Mouse (Mus musculus): Measurements from ENCODE around the gene Araf. TPM values are rescaled to one million over a fixed set of nuclear protein-coding genes. Genes with fewer than 3 reads are reported as not detected.
"Not testable (repeated sequence)": the region's sequence is repeated elsewhere in the genome, so short reads cannot be mapped to it uniquely, and the experiment has no call there.

Araf gene
- polyA plus RNA-seq, 1 experiment from 2014 or later, result 97.5 TPM

DNA sequence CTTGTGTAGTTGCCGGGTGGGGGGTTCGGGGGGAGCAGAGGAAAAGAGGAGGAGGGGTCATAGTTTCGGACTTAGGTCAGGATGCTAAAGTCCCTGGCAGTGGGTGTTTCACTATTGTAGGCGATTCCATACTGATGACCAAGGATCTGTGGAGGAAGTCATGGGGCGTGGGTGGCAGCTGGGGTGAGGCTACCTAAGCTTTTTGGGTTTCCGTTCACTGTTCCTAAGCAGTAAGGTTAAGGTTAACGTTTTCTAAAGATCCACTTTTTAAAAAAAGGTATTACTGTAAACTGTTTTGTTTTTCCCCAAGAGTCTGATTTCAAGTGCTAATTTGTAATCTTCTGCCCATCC, 1.2 kb downstream of the Araf start:
- Histone ChIP-seq H3K27me3 (replicated peaks) (no peaks in the 10 kb centered on the region), H3K36me3 (no peaks in the 10 kb centered on the region), H3K9me3 (no peaks in the 10 kb centered on the region), H3K4me1 (replicated peaks) (no peaks in the 10 kb centered on the region), H3K4me3 (replicated peaks) (peak overlapping the region; percentile 40), H3K27ac (peak overlapping the region; percentile 81; the same call in 1 of the 2 replicates), H3K4me2 (replicated peaks) (peak overlapping the region; percentile 54), H3K9ac (peak overlapping the region; percentile 52)
- ATAC-seq, result no peak
- WGBS, result 27% methylated on average over 7 of the region's 7 CpGs

DNA sequence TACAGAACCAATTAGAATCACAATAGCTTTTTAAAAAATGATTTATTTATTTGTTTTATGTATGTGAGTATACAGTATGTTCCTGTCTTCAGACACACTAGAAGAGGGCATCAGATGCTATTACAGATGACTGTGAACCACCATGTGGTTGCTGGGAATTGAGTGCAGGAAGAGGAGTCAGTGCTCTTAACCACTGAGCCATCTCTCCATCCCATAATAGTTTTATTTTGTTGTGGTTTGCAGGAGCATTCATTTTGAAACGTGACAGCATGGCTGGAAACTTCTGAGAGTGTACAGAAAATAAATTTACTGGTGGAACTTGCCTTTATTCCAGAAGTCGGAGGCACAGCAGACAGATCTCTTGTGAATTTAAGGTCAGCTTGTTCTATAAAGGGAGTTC, 3.8 kb downstream of the Araf start:
- WGBS, result 76% methylated on average over 2 of the region's 2 CpGs

DNA sequence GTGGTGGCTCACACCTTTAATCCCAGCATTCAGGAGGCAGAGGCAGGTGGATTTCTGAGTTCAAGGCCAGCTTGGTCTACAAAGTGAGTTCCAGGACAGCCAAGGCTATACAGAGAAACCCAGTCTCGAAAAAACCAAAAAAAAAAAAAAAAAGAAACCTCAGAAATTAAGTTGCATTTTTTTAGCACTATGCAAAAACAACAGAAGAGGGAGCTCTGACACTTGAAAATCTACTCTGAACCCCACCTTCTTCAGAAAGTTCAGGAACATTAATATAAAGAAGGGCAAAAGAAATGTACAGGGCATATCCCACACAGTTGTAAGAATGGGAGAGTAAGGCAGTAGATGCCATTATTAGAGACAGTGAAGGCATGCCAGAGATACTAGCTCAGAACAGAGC, 6.7 kb downstream of the Araf start:
- H3K9me3 ChIP-seq; ATAC-seq; H3K27ac ChIP-seq; H3K9ac ChIP-seq; H3K27me3 ChIP-seq (replicated peaks); H3K4me2 ChIP-seq (replicated peaks); H3K36me3 ChIP-seq; H3K4me1 ChIP-seq (replicated peaks); H3K4me3 ChIP-seq (replicated peaks): not testable (repeated sequence)
- 36% methylated on average over 1 of the region's 1 CpGs for WGBS

More for the DNA sequence above, 3.8 kb downstream of the Araf start:
- no peak for ATAC-seq
- Histone ChIP-seq H3K9ac (no peak overlapping the region), H3K4me1 (replicated peaks) (no peaks in the 10 kb centered on the region), H3K4me2 (replicated peaks) (no peak overlapping the region), H3K27me3 (replicated peaks) (no peaks in the 10 kb centered on the region), H3K27ac (no peak overlapping the region), H3K36me3 (no peaks in the 10 kb centered on the region), H3K9me3 (no peaks in the 10 kb centered on the region), H3K4me3 (replicated peaks) (no peak overlapping the region)

DNA sequence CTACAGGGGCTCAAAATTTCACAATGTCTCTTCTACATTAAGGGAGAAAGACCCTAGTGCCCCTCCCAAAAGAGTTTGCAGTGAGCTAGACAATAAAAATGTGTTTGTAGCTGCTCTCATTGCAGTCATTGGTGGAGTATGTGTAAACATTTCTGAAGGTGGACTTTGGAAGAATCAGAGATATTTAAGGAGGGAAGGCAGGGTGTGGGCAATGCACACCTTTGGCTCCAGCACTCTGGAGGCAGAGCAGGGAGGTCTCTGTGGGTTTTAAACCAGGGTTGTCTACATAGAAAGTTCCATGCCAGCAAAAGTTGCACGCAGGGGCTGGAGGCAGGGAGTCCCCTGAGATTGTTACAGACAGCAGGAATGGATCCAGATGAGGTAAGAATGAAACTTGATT, 8.7 kb downstream of the Araf start:
- Histone ChIP-seq H3K4me2 (replicated peaks) (no peak overlapping the region), H3K9ac (no peak overlapping the region), H3K9me3 (no peaks in the 10 kb centered on the region), H3K4me3 (replicated peaks) (no peak overlapping the region), H3K4me1 (replicated peaks) (no peaks in the 10 kb centered on the region), H3K27me3 (replicated peaks) (no peaks in the 10 kb centered on the region), H3K27ac (no peak overlapping the region), H3K36me3 (no peaks in the 10 kb centered on the region)
- WGBS, result 58% methylated on average over 1 of the region's 1 CpGs
- peak; percentile 82 for ATAC-seq

DNA sequence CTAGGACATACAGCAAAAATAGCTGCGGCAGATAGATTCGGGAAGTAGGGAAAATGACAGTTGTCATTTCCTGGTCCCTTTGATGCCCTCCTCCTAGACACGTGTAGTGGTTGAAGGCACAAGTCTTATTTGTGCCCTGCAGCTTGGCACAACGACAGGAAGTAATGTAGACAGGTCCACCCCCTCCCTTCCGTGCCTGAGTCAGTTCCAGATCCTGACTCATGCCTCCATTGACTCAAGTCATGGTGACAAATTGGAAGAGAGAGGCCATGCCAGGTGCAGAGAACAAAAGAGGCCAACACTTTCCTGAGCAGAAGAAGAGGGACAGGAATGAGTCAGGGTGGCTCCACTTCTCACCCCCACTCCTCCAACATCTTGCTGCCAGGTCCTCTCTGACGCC, 19.4 kb downstream of the Araf start:
- Histone ChIP-seq H3K9me3 (no peaks in the 10 kb centered on the region), H3K36me3 (no peaks in the 10 kb centered on the region), H3K27ac (no peak overlapping the region), H3K4me3 (replicated peaks) (no peak overlapping the region), H3K4me1 (replicated peaks) (no peaks in the 10 kb centered on the region), H3K4me2 (replicated peaks) (no peak overlapping the region), H3K27me3 (replicated peaks) (no peaks in the 10 kb centered on the region), H3K9ac (no peak overlapping the region)
- ATAC-seq, result no peak
- WGBS, result 73% methylated on average over 6 of the region's 6 CpGs

DNA sequence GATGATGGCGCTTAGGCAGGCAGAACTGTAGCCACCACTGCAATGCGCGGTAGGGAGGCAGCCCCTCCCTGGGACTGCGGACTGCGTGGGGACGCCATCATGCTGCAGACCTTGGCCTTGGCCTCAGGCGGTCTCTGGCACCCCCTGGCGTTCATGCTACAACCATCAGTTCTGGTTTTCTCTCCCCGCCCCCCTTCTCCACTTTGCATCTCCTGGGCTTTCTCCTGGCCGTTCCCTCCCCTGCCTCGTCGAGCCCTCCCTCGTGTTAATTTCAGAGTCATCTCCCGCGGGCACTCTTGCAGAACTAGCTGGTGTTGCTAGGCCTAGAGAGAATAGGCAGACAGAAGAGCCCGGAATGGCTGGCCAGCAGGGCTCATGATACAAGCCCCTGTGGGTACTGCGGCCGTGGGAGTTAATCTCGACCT, 21.6 kb downstream of the Araf start:
- WGBS, result 21% methylated on average over 18 of the region's 19 CpGs
- Histone ChIP-seq H3K9me3 (no peaks in the 10 kb centered on the region), H3K4me3 (replicated peaks) (peak overlapping the region; percentile 30), H3K27ac (no peak overlapping the region), H3K4me2 (replicated peaks) (peak overlapping the region; percentile 61), H3K36me3 (no peaks in the 10 kb centered on the region), H3K9ac (peak overlapping the region; percentile 30; the same call in 1 of the 2 replicates), H3K4me1 (replicated peaks) (no peaks in the 10 kb centered on the region), H3K27me3 (replicated peaks) (no peaks in the 10 kb centered on the region)
- peak; percentile 95 for ATAC-seq

DNA sequence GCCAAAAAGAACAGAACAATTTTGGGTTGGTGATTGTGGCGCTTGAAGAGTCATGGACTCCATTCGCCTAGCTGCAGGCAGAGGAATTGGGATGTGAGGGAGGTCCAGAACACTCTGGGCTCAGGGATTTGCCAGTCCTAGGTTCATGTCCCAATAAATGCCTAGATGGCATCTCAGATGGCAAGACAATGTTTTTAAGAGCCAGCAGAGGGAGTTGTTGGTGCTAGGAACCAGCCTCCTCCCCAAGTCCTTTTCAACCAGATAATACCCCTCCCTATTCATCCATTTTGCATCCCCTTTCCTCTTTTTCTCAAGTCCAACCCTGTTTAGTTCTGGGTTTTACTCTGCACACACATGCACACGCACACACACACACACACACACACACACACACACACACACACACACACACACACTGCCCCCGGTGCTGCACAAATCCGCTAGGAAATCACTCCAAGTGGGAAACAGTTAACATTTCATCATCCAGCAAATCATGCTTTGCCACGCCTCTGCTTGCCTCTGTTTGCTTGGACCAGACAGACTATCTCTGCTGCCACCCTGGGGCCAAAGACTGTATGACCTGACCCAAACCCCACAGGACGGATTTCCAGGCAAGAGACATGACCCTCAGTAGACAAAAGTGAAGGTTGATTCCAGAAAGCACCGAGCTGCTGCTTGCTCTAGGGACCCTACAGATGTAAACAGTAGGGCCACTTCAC, 22.3 kb downstream of the Araf start:
- H3K4me2 ChIP-seq (replicated peaks), result peak overlapping the region; percentile 61
- ATAC-seq, result peak; percentile 74
- H3K9me3 ChIP-seq, result no peaks in the 10 kb centered on the region
- H3K4me1 ChIP-seq (replicated peaks), result no peaks in the 10 kb centered on the region
- H3K27me3 ChIP-seq (replicated peaks), result no peaks in the 10 kb centered on the region
- H3K27ac ChIP-seq, result no peak overlapping the region
- peak overlapping the region; percentile 30 for H3K4me3 ChIP-seq (replicated peaks)
- H3K36me3 ChIP-seq, result no peaks in the 10 kb centered on the region
- 40% methylated on average over 8 of the region's 8 CpGs for WGBS
- peak overlapping the region; percentile 30; the same call in 1 of the 2 replicates for H3K9ac ChIP-seq

DNA sequence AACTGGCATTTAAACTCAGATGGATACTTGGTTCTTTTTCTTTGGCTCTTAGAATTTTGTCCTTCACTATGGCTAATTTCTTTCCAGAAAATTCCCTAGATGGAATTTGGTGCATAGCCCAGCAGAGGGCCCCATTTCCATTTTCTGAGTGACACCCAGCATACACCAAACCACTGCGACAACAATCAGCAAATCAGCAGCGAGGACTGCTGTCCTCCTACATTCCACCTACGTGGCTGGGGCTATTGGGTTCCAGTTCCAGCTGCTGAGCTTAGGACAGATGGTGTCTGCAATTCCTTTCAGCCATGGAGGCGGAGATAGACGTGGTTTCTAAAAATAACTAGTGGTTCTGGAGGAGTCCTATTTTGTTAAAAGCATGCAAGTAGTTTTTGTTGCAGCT, 31.3 kb downstream of the Araf start:
- no peaks in the 10 kb centered on the region for H3K9me3 ChIP-seq
- no peaks in the 10 kb centered on the region for H3K27me3 ChIP-seq (replicated peaks)
- no peak overlapping the region for H3K4me2 ChIP-seq (replicated peaks)
- ATAC-seq, result peak; percentile 85
- no peak overlapping the region for H3K27ac ChIP-seq
- H3K4me3 ChIP-seq (replicated peaks), result no peak overlapping the region
- no peaks in the 10 kb centered on the region for H3K4me1 ChIP-seq (replicated peaks)
- H3K36me3 ChIP-seq, result no peaks in the 10 kb centered on the region
- no peak overlapping the region for H3K9ac ChIP-seq
- WGBS, result 24% methylated on average over 5 of the region's 5 CpGs

DNA sequence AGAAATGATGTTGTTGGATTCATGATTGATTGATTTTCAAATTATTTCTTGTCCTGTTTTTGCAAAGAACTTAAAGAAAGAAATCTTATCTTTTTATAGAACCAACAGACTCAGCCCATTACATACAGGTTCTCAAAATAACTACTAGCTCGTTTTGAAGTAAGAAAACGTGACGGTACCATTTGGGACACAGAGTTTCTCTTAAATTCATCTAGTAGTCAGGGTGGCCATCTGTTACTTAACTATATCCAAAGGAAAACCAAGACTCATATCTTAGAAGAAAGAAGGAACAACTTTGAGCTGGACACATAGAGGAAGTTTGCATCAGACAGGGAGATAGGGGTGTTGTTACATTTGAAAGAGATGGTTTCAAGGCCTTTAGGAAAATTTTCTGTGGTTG, 49.6 kb downstream of the Araf start:
- WGBS, result 90% methylated on average over 3 of the region's 3 CpGs
- Histone ChIP-seq H3K36me3 (0 out of 2 replicates have a peak, but pooled peaks cover 3% of the 10 kb centered on the region), H3K27me3 (replicated peaks) (no peaks in the 10 kb centered on the region), H3K9ac (no peak overlapping the region), H3K9me3 (no peaks in the 10 kb centered on the region), H3K4me2 (replicated peaks) (no peak overlapping the region), H3K27ac (no peak overlapping the region), H3K4me1 (replicated peaks) (no peaks in the 10 kb centered on the region), H3K4me3 (replicated peaks) (no peak overlapping the region)
- no peak for ATAC-seq

DNA sequence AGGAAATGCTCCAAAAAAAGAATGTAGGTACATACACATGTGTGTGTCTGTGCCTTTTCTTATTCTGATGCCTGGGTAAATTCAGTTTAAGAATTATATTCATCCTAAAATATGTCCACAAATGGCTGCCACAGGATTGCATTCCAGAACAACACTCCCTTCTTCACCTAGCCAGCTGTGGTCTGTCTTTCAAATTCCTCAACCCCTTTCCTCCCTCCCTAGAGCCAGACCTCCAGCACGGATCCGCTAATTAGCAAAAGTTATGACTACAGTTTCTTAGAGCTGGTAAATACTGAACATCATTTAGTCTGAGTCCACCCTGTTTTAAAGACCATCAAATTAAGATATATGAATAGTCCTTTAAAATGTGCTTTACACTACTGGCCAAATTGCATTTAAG, 50.2 kb downstream of the Araf start:
- Histone ChIP-seq H3K27me3 (replicated peaks) (no peaks in the 10 kb centered on the region), H3K9ac (no peak overlapping the region), H3K4me1 (replicated peaks) (no peaks in the 10 kb centered on the region), H3K4me2 (replicated peaks) (peak overlapping the region; percentile 33), H3K27ac (no peak overlapping the region), H3K4me3 (replicated peaks) (no peak overlapping the region), H3K9me3 (no peaks in the 10 kb centered on the region), H3K36me3 (0 out of 2 replicates have a peak, but pooled peaks cover 3% of the 10 kb centered on the region)
- ATAC-seq, result peak; percentile 40
- 14% methylated on average over 2 of the region's 2 CpGs for WGBS

DNA sequence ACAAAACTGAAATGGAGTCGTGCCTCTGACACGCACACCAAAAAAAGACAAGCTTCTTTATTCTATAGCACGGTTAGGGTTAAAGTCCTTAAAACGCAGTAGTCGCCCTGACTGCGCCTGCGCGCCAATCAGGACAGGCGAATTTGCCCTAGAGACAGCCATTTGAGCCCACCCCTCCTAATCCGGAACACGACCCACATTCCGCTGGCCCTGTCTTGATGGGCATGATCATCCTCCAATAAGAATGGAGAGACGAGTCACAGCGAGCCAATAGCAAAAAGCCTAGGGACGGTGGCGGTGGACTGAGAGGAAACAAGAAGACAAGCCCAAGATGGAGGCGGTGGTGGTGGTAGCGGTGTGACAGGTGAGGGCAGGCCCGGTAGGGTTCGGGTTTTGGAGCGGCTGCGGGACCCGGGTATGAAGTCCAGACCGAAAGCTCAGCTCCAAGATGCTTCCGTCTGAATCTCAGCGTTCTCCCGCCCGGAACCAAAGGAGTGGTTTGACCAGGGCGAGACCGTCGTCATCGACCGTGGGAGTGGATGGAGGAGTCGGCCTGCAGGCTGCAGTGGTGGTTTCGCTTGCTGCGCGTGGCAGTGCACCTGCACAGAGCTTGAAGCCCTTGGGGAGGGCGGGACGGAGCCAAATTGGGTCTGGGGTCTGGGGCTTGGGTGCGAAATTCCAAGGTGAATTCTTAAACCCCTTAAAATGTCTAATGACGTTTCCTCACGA, 50.8 kb downstream of the Araf start:
- 0 out of 2 replicates have a peak overlapping the region, but pooled peaks have one; percentile 40 for H3K27ac ChIP-seq
- ATAC-seq, result peak; percentile 99
- H3K36me3 ChIP-seq, result peaks cover 7% of the 10 kb centered on the region; the same call in 1 of the 2 replicates
- peak overlapping the region; percentile 56 for H3K4me3 ChIP-seq (replicated peaks)
- H3K9ac ChIP-seq, result peak overlapping the region; percentile 49
- H3K27me3 ChIP-seq (replicated peaks), result no peaks in the 10 kb centered on the region
- WGBS, result 23% methylated on average over 41 of the region's 42 CpGs
- peak overlapping the region; percentile 52 for H3K4me2 ChIP-seq (replicated peaks)
- H3K9me3 ChIP-seq, result no peaks in the 10 kb centered on the region
- no peaks in the 10 kb centered on the region for H3K4me1 ChIP-seq (replicated peaks)

DNA sequence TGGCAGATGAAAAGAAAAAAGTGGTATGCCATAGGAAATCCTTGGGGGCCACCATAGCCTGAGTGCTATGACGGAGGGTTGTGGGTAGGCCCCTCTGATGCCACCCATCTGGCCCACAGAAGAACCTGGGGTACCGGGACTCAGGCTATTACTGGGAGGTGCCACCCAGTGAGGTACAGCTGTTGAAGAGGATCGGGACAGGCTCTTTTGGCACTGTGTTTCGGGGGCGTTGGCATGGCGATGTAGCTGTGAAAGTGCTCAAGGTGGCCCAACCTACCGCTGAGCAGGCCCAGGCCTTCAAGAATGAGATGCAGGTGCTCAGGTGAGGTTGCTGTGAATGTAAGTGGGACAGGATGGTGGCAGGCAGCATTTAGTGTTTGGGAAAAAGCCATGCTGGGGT, 56.2 kb downstream of the Araf start:
- H3K27ac ChIP-seq, result no peak overlapping the region
- WGBS, result 96% methylated on average over 7 of the region's 7 CpGs
- H3K9me3 ChIP-seq, result no peaks in the 10 kb centered on the region
- ATAC-seq, result no peak
- no peak overlapping the region for H3K4me2 ChIP-seq (replicated peaks)
- H3K36me3 ChIP-seq, result peaks cover 7% of the 10 kb centered on the region; the same call in 1 of the 2 replicates
- H3K4me1 ChIP-seq (replicated peaks), result no peaks in the 10 kb centered on the region
- H3K4me3 ChIP-seq (replicated peaks), result no peak overlapping the region
- H3K9ac ChIP-seq, result no peak overlapping the region
- H3K27me3 ChIP-seq (replicated peaks), result no peaks in the 10 kb centered on the region
